Mouse (Mus musculus) limb, embryonic 12.5 days (tissue): ENCODE measurements around the gene Dmbt1. TPM values are rescaled to one million over a fixed set of nuclear protein-coding genes. Genes with fewer than 3 reads are reported as not detected.

Experiments
- polyA plus RNA-seq: library from polyadenylated mRNA; unstranded; fragments of >200 nt; fragmentation: Nextera tagmentation; extraction: Ambion mirVana; gene quantifications from 2 replicates; pipeline ENCODE4 v1.2.1, GENCODE M21; 2016

The Dmbt1 gene
- polyA plus RNA-seq, 1 experiment from 2014 or later, result not detected

Other genes starting within 250 kb of the Dmbt1 start
- 33.3 and 37.9 TPM in 2 replicates for gene Plekha1, start 166.3 kb upstream of the Dmbt1 start, polyA plus RNA-seq
- 20.4 and 20.9 TPM in 2 replicates for gene Htra1, start 95.9 kb upstream of the Dmbt1 start, polyA plus RNA-seq
- gene 4933402N03Rik, start 114.3 kb downstream of the Dmbt1 start, polyA plus RNA-seq, result not detected in 2 replicates
- gene 5430419D17Rik, start 142.3 kb downstream of the Dmbt1 start, polyA plus RNA-seq, result not detected in 2 replicates